Mouse (Mus musculus) CH12.LX (cell line): ENCODE results near the gene Olfr544. TPM values are rescaled to one million over a fixed set of nuclear protein-coding genes. Genes with fewer than 3 reads are reported as not detected.

Source experiments
- DNase-seq: peaks from one replicate; pipeline ENCODE4 v3.0.0-alpha.2; 2013; ENCODE audit errors: extremely low read depth
- H3K27ac ChIP-seq: 2 replicates; pipeline ENCODE4 v1.5.1; 2012; ENCODE audit warnings: low read depth, mild to moderate bottlenecking, control low read depth, moderate library complexity; ENCODE audit not compliant: insufficient read depth
- H3K27me3 ChIP-seq: replicated peaks from 2 replicates; pipeline ENCODE3; 2012; ENCODE audit warnings: inconsistent platforms
- H3K36me3 ChIP-seq, 2 experiments: replicated peaks in 1 of 2; 2 replicates each; pipeline versions ENCODE3 to v1.6.1; 2012; ENCODE audit warnings: inconsistent platforms in 1 of 2, low read length in 1 of 2, mild to moderate bottlenecking in 1 of 2, mixed read lengths in 1 of 2, moderate library complexity in 1 of 2; ENCODE audit not compliant: control insufficient read depth in 1 of 2, insufficient read depth in 1 of 2
- H3K4me1 ChIP-seq, 2 experiments: 2 replicates each; pipeline ENCODE4 v1.6.1; 2012; ENCODE audit warnings: inconsistent platforms in 1 of 2, moderate library complexity in 1 of 2; ENCODE audit not compliant: insufficient read depth in 2 of 2, control insufficient read depth in 1 of 2
- H3K4me2 ChIP-seq: 2 replicates; pipeline ENCODE4 v1.6.1; 2012; ENCODE audit warnings: low read depth, mild to moderate bottlenecking, control low read depth; ENCODE audit not compliant: poor library complexity, insufficient read depth, severe bottlenecking
- H3K4me3 ChIP-seq, 3 experiments: fragments of 150-350 bp in 1 of 3; sonication (generic) in 1 of 3; replicated peaks in 1 of 3; 2 replicates each; pipeline versions ENCODE3 to v1.5.1; 2011 to 2012; ENCODE audit warnings: low read depth in 2 of 3, low read length in 2 of 3, mild to moderate bottlenecking in 2 of 3, moderate library complexity in 2 of 3, control low read depth in 1 of 3, improper control_type of control experiment in 1 of 3, inconsistent platforms in 1 of 3, mixed read lengths in 1 of 3; ENCODE audit not compliant: poor library complexity in 1 of 3
- H3K79me2 ChIP-seq: replicated peaks from 2 replicates; pipeline ENCODE4 v1.6.1; 2012; ENCODE audit warnings: mild to moderate bottlenecking, moderate library complexity; ENCODE audit not compliant: control insufficient read depth, poor library complexity, insufficient read depth, severe bottlenecking; ENCODE audit errors: extremely low read depth
- H3K9ac ChIP-seq: 2 replicates; pipeline ENCODE4 v1.6.1; 2012; ENCODE audit warnings: low read depth, mild to moderate bottlenecking, control low read depth, moderate library complexity; ENCODE audit not compliant: insufficient read depth
- H3K9me3 ChIP-seq: replicated peaks from 2 replicates; pipeline ENCODE3; 2012; ENCODE audit warnings: low read length, inconsistent platforms, mixed read lengths
- CHD1 ChIP-seq: IDR thresholded peaks from 2 replicates; pipeline ENCODE4 v1.6.1; 2012; ENCODE audit warnings: low read depth, low read length, improper control_type of control experiment, inconsistent platforms
- ELF1 ChIP-seq: IDR thresholded peaks from 2 replicates; pipeline ENCODE4 v1.6.1; 2014; ENCODE audit warnings: low read depth, mild to moderate bottlenecking, inconsistent platforms, low read length, improper control_type of control experiment
- GABPA ChIP-seq: IDR thresholded peaks from 2 replicates; pipeline ENCODE4 v1.6.1; 2012; ENCODE audit warnings: low read depth, low read length, improper control_type of control experiment, inconsistent platforms; ENCODE audit not compliant: insufficient replicate concordance
- JUND ChIP-seq: conservative IDR thresholded peaks from 2 replicates; pipeline ENCODE4 v1.6.1; 2011; ENCODE audit warnings: low read depth, low read length, improper control_type of control experiment
- MAZ ChIP-seq: IDR thresholded peaks from 2 replicates; pipeline ENCODE4 v1.6.1; 2012; ENCODE audit warnings: low read depth, mild to moderate bottlenecking, inconsistent platforms, low read length, improper control_type of control experiment, moderate library complexity
- MYC ChIP-seq: IDR thresholded peaks from 2 replicates; pipeline ENCODE4 v1.6.1; 2011; ENCODE audit warnings: low read depth, mild to moderate bottlenecking, improper control_type of control experiment, low read length
- PAX5 ChIP-seq: IDR thresholded peaks from 2 replicates; pipeline ENCODE4 v1.6.1; 2012; ENCODE audit warnings: low read length, inconsistent platforms, mixed read lengths
- POLR2A ChIP-seq: IDR thresholded peaks from 2 replicates; pipeline ENCODE4 v1.6.1; 2011; ENCODE audit warnings: low read depth, mild to moderate bottlenecking, improper control_type of control experiment, low read length
- POLR2AphosphoS2 ChIP-seq: IDR thresholded peaks from 2 replicates; pipeline ENCODE4 v1.6.1; 2011; ENCODE audit warnings: low read depth, low read length, improper control_type of control experiment
- RCOR1 ChIP-seq: conservative IDR thresholded peaks from 2 replicates; pipeline ENCODE4 v1.6.1; 2012; ENCODE audit warnings: low read depth, mild to moderate bottlenecking, inconsistent platforms, low read length, improper control_type of control experiment
- SMC3 ChIP-seq: IDR thresholded peaks from 2 replicates; pipeline ENCODE4 v1.6.1; 2011; ENCODE audit warnings: low read depth, low read length, improper control_type of control experiment
- TBP ChIP-seq: conservative IDR thresholded peaks from 2 replicates; pipeline ENCODE4 v1.6.1; 2011; ENCODE audit warnings: low read depth, low read length, improper control_type of control experiment
- TCF12 ChIP-seq: IDR thresholded peaks from 2 replicates; pipeline ENCODE4 v1.6.1; 2014; ENCODE audit warnings: low read depth, mild to moderate bottlenecking, inconsistent platforms, low read length, improper control_type of control experiment
- USF1 ChIP-seq: IDR thresholded peaks from 2 replicates; pipeline ENCODE4 v1.6.1; 2014; ENCODE audit warnings: low read depth, mild to moderate bottlenecking, inconsistent platforms, low read length, improper control_type of control experiment
- USF2 ChIP-seq: conservative IDR thresholded peaks from 2 replicates; pipeline ENCODE4 v1.6.1; 2011; ENCODE audit warnings: low read depth, low read length, improper control_type of control experiment
- ZC3H11A ChIP-seq: IDR thresholded peaks from 2 replicates; pipeline ENCODE4 v1.6.1; 2012; ENCODE audit warnings: low read depth, mild to moderate bottlenecking, inconsistent platforms, low read length, improper control_type of control experiment
- ZMIZ1 ChIP-seq: IDR thresholded peaks from 2 replicates; pipeline ENCODE4 v1.6.1; 2012; ENCODE audit warnings: low read depth, mild to moderate bottlenecking, inconsistent platforms, low read length, improper control_type of control experiment
- ZNF384 ChIP-seq: IDR thresholded peaks from 2 replicates; pipeline ENCODE4 v1.6.1; 2012; ENCODE audit warnings: low read depth, low read length, improper control_type of control experiment, inconsistent platforms
- dilution Hi-C: fragments of 300-500 bp; cut with MboI; formaldehyde crosslinking; loops from 2 replicates; pipeline ENCODE4 v1.14.3; 2020; ENCODE audit warnings: low sequenced_read_pairs; ENCODE audit not compliant: extremely low pct_unique_long_range_greater_than_20kb, extremely low pct_ligation_motif_present
- in situ Hi-C: fragments of 300-500 bp; cut with MboI; formaldehyde crosslinking; loops from 3 replicates; pipeline ENCODE4 v1.14.3; 2019; ENCODE audit warnings: low sequenced_read_pairs, low pct_ligation_motif_present, low pct_unique_long_range_greater_than_20kb, mixed read lengths
- polyA plus RNA-seq: library from polyadenylated mRNA; unstranded; fragments of >175 nt; gene quantifications from 2 replicates; pipeline ENCODE4 v1.2.1, GENCODE M21; 2012; ENCODE audit warnings: low read depth; ENCODE audit not compliant: insufficient read length
- total RNA-seq, 2 experiments: library from RNA; depleted of rRNA; stranded (reverse); fragments of 300-350 nt in 1 of 2; fragments of >200 nt in 1 of 2; gene quantifications; 2 replicates each; pipeline ENCODE4 v1.2.3; 2012 to 2014

Olfr544 gene
- total and polyA plus RNA-seq, 3 experiments = 0.23 TPM; not detected in 2

- H3K4me2 ChIP-seq = no peak overlapping the region
- in situ Hi-C loops = no loop called here
- TF ChIP-seq JUND (no peak), ZNF384 (no peak), USF1 (no peak), SMC3 (no peak), PAX5 (no peak), RCOR1 (no peak), MYC (no peak), POLR2A (no peak), GABPA (no peak), ELF1 (no peak), ZC3H11A (no peak), CHD1 (no peak), MAZ (no peak), POLR2AphosphoS2 (no peak)
- H3K27me3 ChIP-seq = no peaks in the 10 kb centered on the region
- H3K9ac ChIP-seq = no peak overlapping the region
- no peaks in the 10 kb centered on the region for H3K36me3 ChIP-seq
- dilution Hi-C loops = no loop called here
- no peak overlapping the region for H3K27ac ChIP-seq
- H3K79me2 ChIP-seq = no peaks in the 10 kb centered on the region
- peaks cover 0 to 6% of the 10 kb centered on the region in 2 experiments; a peak in 2 of 4 replicates for H3K4me1 ChIP-seq
- no peak overlapping the region for H3K4me3 ChIP-seq
- no peak for DNase-seq
- no peaks in the 10 kb centered on the region for H3K9me3 ChIP-seq
These were observed 40.9 kb upstream of the Olfr544 start for GRCm38 (mm10) chr7:102529052-102529451.

- dilution Hi-C loops = no loop called here
- in situ Hi-C loops = loop anchor here (25.0 kb wide), 1 partner anchor 245 kb away; the partner anchor contains the start of genes Olfr560, Olfr561 and Olfr78
- TF ChIP-seq TBP = no peak
- TF ChIP-seq CHD1 = no peak
- TF ChIP-seq TCF12 = no peak
- no peak for TF ChIP-seq GABPA
- TF ChIP-seq USF2 = no peak
- TF ChIP-seq POLR2AphosphoS2 = no peak
- TF ChIP-seq ZMIZ1 = no peak
- H3K9me3 ChIP-seq = no peaks in the 10 kb centered on the region
- H3K9ac ChIP-seq = no peak overlapping the region
- H3K79me2 ChIP-seq = no peaks in the 10 kb centered on the region
- H3K4me3 ChIP-seq = no peak overlapping the region
- H3K4me2 ChIP-seq = no peak overlapping the region
- no peaks in the 10 kb centered on the region for H3K36me3 ChIP-seq
- no peak for DNase-seq
- H3K27ac ChIP-seq = no peak overlapping the region
- peaks cover 2% of the 10 kb centered on the region for H3K27me3 ChIP-seq
- peaks cover 5 to 24% of the 10 kb centered on the region in 2 experiments for H3K4me1 ChIP-seq
These were observed 28.9 kb upstream of the Olfr544 start for GRCm38 (mm10) chr7:102517051-102517335.
